Mouse (Mus musculus): ENCODE data around the gene Gm45234.

Gm45234 gene

GRCm38 (mm10) chr6:124708289-124708889 lies 47.4 kb downstream of the Gm45234 start:
- DNase-seq (ENCODE audit: low spot score) = no peak

DNA sequence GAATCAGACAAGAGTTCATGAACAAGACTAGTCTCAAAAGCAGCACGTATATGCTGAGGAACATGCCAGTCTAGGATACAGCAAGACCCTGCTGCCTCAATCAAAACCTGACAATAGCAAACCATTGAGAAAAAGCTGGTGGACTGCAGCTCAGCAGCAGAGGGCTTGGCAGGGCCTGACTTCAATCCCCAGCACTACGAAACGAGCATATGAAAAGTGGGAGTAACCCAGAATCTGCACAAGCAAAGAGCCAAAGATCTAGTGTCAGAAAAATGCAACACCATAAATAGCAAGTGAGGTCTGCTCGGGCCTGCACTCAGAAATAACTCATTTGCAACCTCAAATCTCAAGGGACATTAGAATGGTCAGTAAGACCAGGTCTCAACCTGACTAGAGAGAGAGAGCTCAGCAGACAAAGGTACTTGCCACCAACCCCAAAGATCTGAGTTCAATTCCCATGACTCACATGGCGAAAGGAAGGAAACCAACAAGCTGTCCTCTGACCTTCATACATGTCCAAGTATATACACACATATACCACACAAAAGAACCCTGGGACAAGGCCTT lies 49.7 kb downstream of the Gm45234 start:
- no peak for DNase-seq (ENCODE audit: low spot score)

GRCm38 (mm10) chr6:124704417-124704816 lies 51.4 kb downstream of the Gm45234 start:
- no peak for DNase-seq (ENCODE audit: low spot score)

- DNase-seq (ENCODE audit: low spot score) = no peak
These were observed 52.0 kb downstream of the Gm45234 start for GRCm38 (mm10) chr6:124703789-124704188.

GRCm38 (mm10) chr6:124702784-124703103 lies 53.1 kb downstream of the Gm45234 start:
- peak; percentile 78 for DNase-seq (ENCODE audit: low spot score)

- no peak for DNase-seq (ENCODE audit: low spot score)
These were observed 53.6 kb downstream of the Gm45234 start for GRCm38 (mm10) chr6:124702102-124702783.

- DNase-seq (ENCODE audit: low spot score) = no peak
These were observed 54.5 kb downstream of the Gm45234 start for GRCm38 (mm10) chr6:124701338-124701737.

- peak; percentile 75 for DNase-seq (ENCODE audit: low spot score)
These were observed 55.7 kb downstream of the Gm45234 start for GRCm38 (mm10) chr6:124699962-124700610.

DNA sequence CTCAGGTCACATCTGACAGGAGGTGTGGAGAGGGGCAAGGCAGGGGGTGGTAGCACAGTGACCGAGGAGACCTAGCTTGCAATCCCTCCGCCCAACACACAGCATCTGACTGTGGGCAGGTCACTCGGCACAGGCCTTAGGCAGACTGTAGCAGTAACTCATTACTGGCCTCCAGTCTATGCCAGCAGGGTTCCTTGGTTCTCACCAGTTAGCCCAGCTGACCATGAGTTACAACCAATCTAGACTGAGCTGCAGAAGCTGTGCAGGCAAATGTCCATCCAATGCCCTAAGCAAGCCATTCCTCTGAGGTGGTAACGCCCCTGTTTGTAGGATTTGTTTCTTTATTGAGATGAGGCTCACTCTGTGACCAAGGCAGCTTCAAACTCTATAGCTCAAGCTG lies 56.5 kb downstream of the Gm45234 start:
- DNase-seq (ENCODE audit: low spot score) = no peak

- no peak for DNase-seq (ENCODE audit: low spot score)
These were observed 57.1 kb downstream of the Gm45234 start for GRCm38 (mm10) chr6:124698751-124699150.

- DNase-seq (ENCODE audit: low spot score) = no peak
These were observed 59.2 kb downstream of the Gm45234 start for GRCm38 (mm10) chr6:124696441-124697150.

- DNase-seq (ENCODE audit: low spot score) = peak; percentile 67
These were observed 61.5 kb downstream of the Gm45234 start for GRCm38 (mm10) chr6:124694166-124694955.

DNA sequence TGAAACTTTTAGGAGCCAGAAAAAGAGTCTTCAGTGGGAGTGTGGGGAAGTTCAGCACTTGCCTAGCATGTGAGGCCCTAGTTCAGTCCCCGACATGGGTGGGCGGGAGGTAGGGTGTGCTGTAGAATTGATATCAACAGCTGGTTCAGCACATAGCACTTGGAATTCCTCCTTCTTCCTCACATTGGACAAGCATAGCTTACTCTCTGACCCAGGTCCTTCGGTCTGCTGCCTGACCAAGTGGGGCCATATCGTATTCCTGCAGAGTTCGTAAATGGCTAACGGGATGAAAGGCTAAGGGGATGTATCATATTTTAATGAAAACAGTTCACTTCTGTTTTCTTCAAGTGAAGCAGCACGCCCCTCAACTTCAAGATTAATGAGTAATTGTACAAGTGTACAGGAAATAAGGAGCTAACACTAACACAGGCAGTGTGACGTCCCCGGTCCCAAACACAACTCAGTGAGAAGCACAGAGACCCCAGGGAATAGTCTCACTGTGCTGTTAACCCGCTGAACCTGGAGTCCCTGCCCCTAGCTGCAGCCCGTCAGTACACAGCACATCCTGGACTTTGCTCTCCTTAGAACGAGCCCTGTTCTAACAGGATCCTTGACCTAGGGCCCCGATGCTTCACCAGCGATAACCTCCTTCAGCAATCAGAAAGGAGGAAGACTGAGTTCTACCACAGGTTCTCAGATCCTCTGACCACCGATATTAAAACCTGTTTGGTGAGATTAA lies 62.4 kb downstream of the Gm45234 start:
- no peak for DNase-seq (ENCODE audit: low spot score)

GRCm38 (mm10) chr6:124690517-124690916 lies 65.3 kb downstream of the Gm45234 start:
- DNase-seq (ENCODE audit: low spot score) = no peak
